Mouse (Mus musculus): ENCODE measurements at regions not wholly inside any gene's neighbourhood (a gene's known extent, or its start where the extent isn't known, plus 50 kb on each side); places are given as distances from the start of the nearest gene placed in this dataset.
"Not testable (repeated sequence)": the region's sequence is repeated elsewhere in the genome, so short reads cannot be mapped to it uniquely, and the experiment has no call there.

- DNase-seq (ENCODE audit: low spot score in 2 of 2) = no peak
These were observed 65.4 kb downstream of the Chst1 start for GRCm38 (mm10) chr2:92664939-92665338.

GRCm38 (mm10) chr2:92667192-92667591 is 67.7 kb downstream of the Chst1 start:
- DNase-seq (ENCODE audit: low spot score in 2 of 2) = no peak

GRCm38 (mm10) chr2:92667756-92668155 is 68.2 kb downstream of the Chst1 start:
- DNase-seq (ENCODE audit: low spot score in 2 of 2) = no peak

GRCm38 (mm10) chr2:92669431-92670081 is 70.0 kb downstream of the Chst1 start:
- DNase-seq (ENCODE audit: low spot score in 2 of 2) = not testable (repeated sequence)

GRCm38 (mm10) chr2:92671586-92671985 is 72.1 kb downstream of the Chst1 start:
- DNase-seq (ENCODE audit: low spot score in 2 of 2) = no peak

- peak in 1 of 2 experiments; percentile 81 for DNase-seq (ENCODE audit: low spot score in 2 of 2)
These were observed 72.6 kb downstream of the Chst1 start for GRCm38 (mm10) chr2:92672106-92672505.

- DNase-seq (ENCODE audit: low spot score in 2 of 2) = no peak
These were observed 73.7 kb downstream of the Chst1 start for GRCm38 (mm10) chr2:92673064-92673813.

- no peak for DNase-seq (ENCODE audit: low spot score in 2 of 2)
These were observed 74.4 kb downstream of the Chst1 start for GRCm38 (mm10) chr2:92673931-92674330.

GRCm38 (mm10) chr2:92675247-92675646 is 75.7 kb downstream of the Chst1 start:
- peak; percentile 65 to 94 for DNase-seq (ENCODE audit: low spot score in 2 of 2)

GRCm38 (mm10) chr2:92678276-92678930 is 78.9 kb downstream of the Chst1 start:
- DNase-seq (ENCODE audit: low spot score in 2 of 2) = no peak

- DNase-seq (ENCODE audit: low spot score in 2 of 2) = no peak
These were observed 79.6 kb downstream of the Chst1 start for GRCm38 (mm10) chr2:92678999-92679704.

- DNase-seq (ENCODE audit: low spot score in 2 of 2) = no peak
These were observed 82.7 kb downstream of the Chst1 start for GRCm38 (mm10) chr2:92682256-92682655.

- no peak for DNase-seq (ENCODE audit: low spot score in 2 of 2)
These were observed 88.2 kb downstream of the Chst1 start for GRCm38 (mm10) chr2:92687702-92688101.

GRCm38 (mm10) chr2:92689203-92689602 is 89.7 kb downstream of the Chst1 start:
- peak in 1 of 2 experiments; percentile 73 for DNase-seq (ENCODE audit: low spot score in 2 of 2)

GRCm38 (mm10) chr2:92690304-92690703 is 90.8 kb downstream of the Chst1 start:
- DNase-seq (ENCODE audit: low spot score in 2 of 2) = no peak

GRCm38 (mm10) chr2:92691438-92691837 is 91.9 kb downstream of the Chst1 start:
- no peak for DNase-seq (ENCODE audit: low spot score in 2 of 2)

- DNase-seq (ENCODE audit: low spot score in 2 of 2) = peak in 1 of 2 experiments; percentile 66
These were observed 93.1 kb downstream of the Chst1 start for GRCm38 (mm10) chr2:92692623-92693022.

GRCm38 (mm10) chr2:92693024-92693423 is 93.5 kb downstream of the Chst1 start:
- DNase-seq (ENCODE audit: low spot score in 2 of 2) = no peak

GRCm38 (mm10) chr2:92694797-92695196 is 95.3 kb downstream of the Chst1 start:
- DNase-seq (ENCODE audit: low spot score in 2 of 2) = no peak

- no peak for DNase-seq (ENCODE audit: low spot score in 2 of 2)
These were observed 96.4 kb downstream of the Chst1 start for GRCm38 (mm10) chr2:92695869-92696268.

- no peak for DNase-seq (ENCODE audit: low spot score in 2 of 2)
These were observed 98.2 kb downstream of the Chst1 start for GRCm38 (mm10) chr2:92697721-92698120.

GRCm38 (mm10) chr2:92699360-92699759 is 99.9 kb downstream of the Chst1 start:
- no peak for DNase-seq (ENCODE audit: low spot score in 2 of 2)

All from left cerebral cortex, adult 8-10 months (tissue).